Mouse (Mus musculus) cortical plate, adult 2 months (tissue): ENCODE measurements around the gene Oas1g.
"Not testable (repeated sequence)": the region's sequence is repeated elsewhere in the genome, so short reads cannot be mapped to it uniquely, and the experiment has no call there.

Experiments
- CTCF ChIP-seq: fragments of 200-500 bp; IDR thresholded peaks from 2 replicates; pipeline ENCODE4 v1.5.1; 2011; ENCODE audit warnings: mild to moderate bottlenecking, control low read depth, low read length; ENCODE audit not compliant: insufficient read depth; ENCODE audit errors: extremely low read depth
- POLR2A ChIP-seq: fragments of 200-500 bp; IDR thresholded peaks from 2 replicates; pipeline ENCODE4 v1.6.1; 2011; ENCODE audit warnings: mild to moderate bottlenecking, low read length, control low read depth; ENCODE audit not compliant: insufficient read depth; ENCODE audit errors: extremely low read depth

- not testable (repeated sequence) for TF ChIP-seq POLR2A, CTCF
Observed at GRCm38 (mm10) chr5:120888294-120888815, 942 bp upstream of the Oas1g start.
